Mouse (Mus musculus) T-helper 17 cell (primary cell): Measurements from ENCODE around the gene Ctr9.

Source experiments
- in situ Hi-C, 2 experiments: fragments of 300-600 bp; cut with MboI, MseI; formaldehyde crosslinking; loops; 1 replicate in 1 of 2; 2 replicates in 1 of 2; pipeline ENCODE4 v1.15.1; 2025; ENCODE audit warnings: high pct_unique_total_duplicates in 2 of 2

Ctr9 gene

GRCm38 (mm10) chr7:111024912-111025311 lies 3.8 kb upstream of the Ctr9 start:
- in situ Hi-C loops: no loop called here

DNA sequence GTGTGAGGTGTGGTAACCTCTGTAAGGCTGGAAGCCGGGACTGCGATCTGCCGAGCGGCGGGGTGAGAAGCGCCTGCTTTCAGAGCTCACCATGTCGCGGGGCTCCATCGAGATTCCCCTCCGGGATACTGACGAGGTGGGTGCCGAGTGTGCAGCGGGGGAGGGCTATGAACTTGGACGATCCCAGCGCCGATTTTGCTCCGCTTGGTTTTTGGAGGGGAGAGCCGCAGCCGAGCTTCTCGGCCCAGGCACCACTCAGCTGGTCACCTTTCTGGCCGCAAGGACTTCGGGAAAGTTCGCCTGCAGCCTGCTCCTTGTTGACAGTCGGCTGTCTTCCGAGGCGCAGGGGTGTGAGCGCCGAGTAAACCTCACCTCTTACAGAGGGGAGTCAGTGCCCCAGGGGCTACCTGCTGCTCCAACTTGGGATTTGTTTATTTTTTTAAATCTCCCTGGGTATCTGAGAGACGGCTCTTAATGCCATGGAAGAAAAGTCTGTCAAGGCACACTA lies 349 bp downstream of the Ctr9 start:
- in situ Hi-C loops: no loop called here

DNA sequence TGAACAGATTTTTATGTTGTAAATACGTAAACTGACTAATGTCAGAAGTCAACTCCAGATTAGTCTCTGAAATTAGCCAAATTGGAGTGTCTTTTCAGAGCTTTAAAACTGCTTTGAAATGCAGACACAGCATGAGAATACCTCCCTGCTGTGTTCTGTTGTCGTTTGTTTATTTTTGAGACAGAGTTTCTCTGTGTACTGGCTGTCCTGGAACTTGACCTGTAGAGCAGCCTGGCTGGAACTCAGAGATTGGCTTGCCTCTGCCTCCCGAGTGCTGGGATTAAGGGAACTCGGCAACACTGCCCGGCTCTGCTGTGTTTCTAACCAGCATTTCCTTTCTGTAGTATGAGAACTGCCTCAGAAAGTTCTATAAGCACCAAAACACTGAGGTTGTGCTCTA lies 20.2 kb downstream of the Ctr9 start:
- in situ Hi-C loops: loop anchor here in 1 of 2 experiments (5.0 kb wide), 1 partner anchor 193 kb away; no protein-coding TSS in a partner anchor

DNA sequence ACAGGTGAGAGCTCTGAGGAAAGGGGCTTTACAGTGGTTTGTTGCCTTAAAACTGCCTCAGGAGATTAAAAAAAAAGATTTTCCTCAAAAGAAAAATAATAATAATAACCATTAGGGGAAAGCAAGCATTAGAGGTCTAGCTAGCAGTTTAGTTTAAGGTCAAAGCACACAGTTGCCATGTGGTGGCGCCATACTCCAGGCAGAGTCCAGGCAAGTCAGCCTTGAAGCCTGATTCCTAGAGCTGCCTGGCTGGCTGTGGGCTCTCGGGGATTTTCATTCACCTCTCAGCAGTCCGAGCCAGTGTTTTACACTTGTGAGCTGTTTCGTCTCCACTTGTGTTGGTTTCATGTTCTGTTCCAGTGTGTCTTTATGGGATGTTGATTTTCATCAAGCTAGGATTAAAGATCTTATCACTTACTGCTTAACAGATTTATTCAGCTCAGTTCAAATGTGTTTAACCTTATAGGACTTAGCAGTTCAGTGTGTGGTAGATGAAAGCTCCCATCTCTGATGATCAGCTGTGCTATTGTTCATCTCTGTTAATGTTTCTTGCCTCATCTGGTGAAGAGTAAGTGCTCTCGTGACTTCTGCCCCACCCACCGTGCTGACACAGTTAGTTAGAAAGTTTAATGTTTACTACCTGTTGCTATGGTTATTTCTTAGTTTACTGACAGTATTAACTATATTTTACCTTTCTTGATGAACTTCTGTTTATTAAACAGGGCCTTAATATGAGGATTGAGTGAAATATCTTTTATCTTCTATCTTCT lies 21.1 kb downstream of the Ctr9 start:
- in situ Hi-C loops: loop anchor here (5.0 to 25.0 kb wide), 3 partner anchors 192 to 988 kb away; partner anchors contain the start of gene Zfp143 (in 1 of the 2)

DNA sequence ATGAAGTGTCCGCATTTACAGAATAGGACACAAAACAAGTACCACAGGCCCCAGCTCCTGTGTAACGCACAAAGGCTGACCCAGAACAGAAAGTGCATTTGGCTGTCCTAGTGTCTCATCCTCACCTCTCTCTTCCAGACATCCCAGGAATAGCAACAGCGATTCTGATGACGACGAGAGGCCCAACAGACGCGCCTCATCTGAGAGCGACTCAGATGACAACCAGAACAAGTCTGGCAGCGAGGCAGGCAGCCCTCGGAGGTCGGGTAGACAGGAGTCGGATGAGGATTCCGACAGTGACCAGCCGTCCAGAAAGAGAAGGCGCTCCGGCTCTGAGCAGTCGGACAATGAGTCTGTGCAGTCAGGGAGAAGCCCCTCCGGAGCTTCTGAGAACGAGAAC lies 26.5 kb downstream of the Ctr9 start:
- in situ Hi-C loops: loop anchor here in 1 of 2 experiments (25.0 kb wide), 1 partner anchor 993 kb away; the partner anchor contains the start of gene Zfp143

DNA sequence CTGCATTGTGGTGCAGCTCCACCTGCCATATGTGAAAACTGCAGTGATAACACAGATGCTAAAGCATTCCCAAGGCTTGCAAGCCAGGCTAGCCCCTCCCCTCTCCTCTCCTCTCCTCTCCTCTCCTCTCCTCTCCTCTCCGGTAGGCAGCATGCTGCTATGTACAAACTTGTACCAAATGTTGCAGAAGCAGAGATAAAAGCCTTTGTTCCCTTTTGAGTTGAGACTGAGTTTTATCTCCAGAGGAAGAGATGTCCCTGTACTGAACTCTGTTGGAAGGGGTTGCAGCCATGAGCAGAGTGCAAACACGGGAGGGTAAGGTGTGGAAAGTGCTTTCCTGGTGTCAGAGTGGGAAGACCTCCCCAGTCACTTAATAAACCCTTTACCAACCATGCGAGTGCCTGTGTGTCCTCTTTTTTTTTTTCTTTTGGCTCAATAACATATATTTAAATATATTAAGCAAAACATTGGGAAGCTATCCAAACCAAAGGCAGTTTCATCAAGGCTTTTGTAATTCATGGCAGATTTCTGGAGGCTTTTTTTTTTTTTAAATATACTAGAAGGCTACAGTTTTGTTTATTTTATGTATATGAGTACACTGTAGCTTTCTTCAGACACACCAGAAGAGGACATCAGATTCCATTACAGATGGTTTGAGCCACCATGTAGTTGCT lies 27.4 kb downstream of the Ctr9 start:
- in situ Hi-C loops: loop anchor here in 1 of 2 experiments (25.0 kb wide), 1 partner anchor 994 kb away; the partner anchor contains the start of gene Zfp143

DNA sequence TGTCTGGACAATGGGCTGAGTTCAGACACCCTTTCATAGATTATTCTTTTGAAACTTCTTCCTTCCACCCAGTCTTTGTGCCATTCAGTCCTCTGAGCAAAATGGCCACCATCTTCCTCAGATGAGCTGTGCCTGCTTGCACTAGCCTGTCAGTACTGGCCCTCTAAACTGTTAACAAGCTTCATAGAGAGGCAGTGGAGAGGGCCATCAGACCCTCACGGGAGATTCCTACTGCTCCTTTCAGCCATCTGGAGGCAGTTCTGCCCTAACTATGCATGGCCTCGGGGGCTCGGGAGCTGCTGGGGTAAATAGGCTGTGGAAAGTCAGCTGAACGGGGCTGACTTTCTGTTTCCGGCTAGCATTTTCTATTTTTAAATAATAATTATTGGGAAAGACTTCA lies 30.8 kb downstream of the Ctr9 start:
- in situ Hi-C loops: loop anchor here in 1 of 2 experiments (25.0 kb wide), 1 partner anchor 997 kb away; the partner anchor contains the start of gene Zfp143

GRCm38 (mm10) chr7:111062971-111063370 lies 34.2 kb downstream of the Ctr9 start:
- in situ Hi-C loops: loop anchor here in 1 of 2 experiments (25.0 kb wide), 1 partner anchor 1001 kb away; the partner anchor contains the start of gene Zfp143

DNA sequence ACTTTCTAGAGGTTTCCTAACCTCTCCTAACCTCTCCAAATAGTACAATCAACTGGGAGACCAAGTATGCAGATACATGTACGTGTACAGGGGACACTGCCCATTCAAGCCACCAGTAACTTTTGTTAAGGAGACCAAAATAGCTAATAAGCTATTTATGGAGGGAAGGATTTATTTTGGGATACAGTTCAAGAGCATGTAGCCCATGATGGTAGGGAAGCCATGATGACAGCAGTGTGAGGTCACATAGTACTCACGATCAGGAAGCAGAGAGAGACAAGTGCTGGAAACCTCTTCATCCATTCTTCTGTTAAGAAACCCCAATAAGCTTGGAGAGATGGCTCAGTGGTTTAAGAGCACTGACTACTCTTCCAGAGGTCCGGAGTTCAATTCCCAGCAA lies 39.4 kb downstream of the Ctr9 start:
- in situ Hi-C loops: loop anchor here in 1 of 2 experiments (25.0 kb wide), 1 partner anchor 1006 kb away; the partner anchor contains the start of gene Zfp143

DNA sequence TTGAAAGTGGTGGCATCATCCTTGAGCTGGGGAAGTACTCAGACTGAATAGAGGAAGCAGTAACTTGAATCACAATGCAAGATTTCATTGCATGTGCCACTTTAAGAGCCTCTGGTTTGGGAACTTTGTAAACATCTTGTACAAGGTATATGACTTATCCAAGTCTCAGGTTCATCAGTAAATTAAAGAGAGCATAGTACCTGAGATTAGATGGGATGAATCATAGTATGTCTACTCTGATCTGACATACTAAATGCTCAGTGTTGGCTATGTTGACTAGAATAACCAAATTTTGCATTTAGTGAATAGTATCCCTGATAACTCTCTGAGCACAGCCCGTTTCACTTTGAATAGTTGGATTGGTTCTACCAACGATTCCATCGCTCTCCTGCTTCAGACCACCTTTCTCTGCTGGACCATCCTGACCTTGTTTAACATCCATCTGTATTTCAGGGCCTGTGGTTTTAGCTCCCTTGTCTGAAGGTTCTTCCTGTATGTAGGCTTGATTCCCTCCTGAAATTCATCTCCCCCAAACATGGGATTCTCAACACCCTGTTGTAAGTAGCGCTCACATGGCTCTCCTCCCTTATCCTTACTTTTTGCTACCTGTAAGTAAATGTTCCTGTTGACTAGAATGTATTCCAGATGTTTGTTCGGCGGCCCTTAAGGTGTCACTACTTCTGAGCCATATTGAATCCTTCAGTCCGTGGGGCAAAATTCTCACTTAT lies 40.9 kb downstream of the Ctr9 start:
- in situ Hi-C loops: loop anchor here in 1 of 2 experiments (25.0 kb wide), 1 partner anchor 1007 kb away; the partner anchor contains the start of gene Zfp143

GRCm38 (mm10) chr7:111070167-111070496 lies 41.4 kb downstream of the Ctr9 start:
- in situ Hi-C loops: loop anchor here in 1 of 2 experiments (25.0 kb wide), 1 partner anchor 1008 kb away; the partner anchor contains the start of gene Zfp143

DNA sequence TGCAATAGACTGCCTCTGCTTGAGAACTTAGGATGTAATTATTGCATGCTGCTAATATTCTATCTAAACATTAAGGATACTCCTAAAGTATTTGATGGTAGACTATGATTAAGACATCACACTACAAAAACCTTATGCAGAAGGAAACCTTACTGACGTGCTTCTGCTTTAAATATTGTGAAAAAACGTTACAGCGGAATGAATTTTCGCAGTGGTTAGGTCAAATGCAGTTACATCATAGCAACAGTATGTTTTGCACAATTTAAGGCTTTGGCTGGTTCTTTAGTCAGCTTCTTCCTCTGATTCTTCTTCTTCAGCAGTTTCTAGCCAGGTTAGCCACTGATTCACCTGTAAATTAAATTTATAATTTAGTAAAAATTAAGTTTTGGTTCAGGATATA lies 43.7 kb downstream of the Ctr9 start:
- in situ Hi-C loops: loop anchor here in 1 of 2 experiments (25.0 kb wide), 1 partner anchor 1010 kb away; the partner anchor contains the start of gene Zfp143

GRCm38 (mm10) chr7:111075288-111075687 lies 46.5 kb downstream of the Ctr9 start:
- in situ Hi-C loops: no loop called here

GRCm38 (mm10) chr7:111078271-111078670 lies 49.5 kb downstream of the Ctr9 start:
- in situ Hi-C loops: no loop called here

DNA sequence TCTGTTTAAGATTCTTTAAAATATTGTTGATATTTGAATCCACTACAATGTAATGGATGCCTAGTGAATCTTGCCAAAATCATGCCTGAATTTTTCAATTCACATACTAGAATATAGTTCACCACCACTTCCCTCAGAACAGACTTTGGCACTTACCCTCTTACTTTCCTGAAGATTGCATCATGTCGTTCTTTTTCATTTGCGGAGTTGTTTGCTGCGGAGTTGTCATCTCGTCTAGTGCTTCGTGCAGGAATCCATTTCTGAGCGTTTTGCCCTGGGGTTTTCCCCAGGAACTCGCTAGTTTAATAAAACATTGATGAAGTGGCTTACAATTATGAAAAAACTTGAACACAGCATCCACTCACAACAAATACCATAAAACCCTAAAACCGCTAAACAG lies 51.3 kb downstream of the Ctr9 start:
- in situ Hi-C loops: loop anchor here (5.0 to 10.0 kb wide), 2 partner anchors 42 to 75 kb away; no protein-coding TSS in a partner anchor

GRCm38 (mm10) chr7:111080876-111081275 lies 52.1 kb downstream of the Ctr9 start:
- in situ Hi-C loops: loop anchor here (5.0 to 10.0 kb wide), 2 partner anchors 41 to 74 kb away; no protein-coding TSS in a partner anchor

- in situ Hi-C loops: loop anchor here (5.0 to 10.0 kb wide), 2 partner anchors 40 to 73 kb away; no protein-coding TSS in a partner anchor
These were observed 53.5 kb downstream of the Ctr9 start for GRCm38 (mm10) chr7:111082043-111082821.

DNA sequence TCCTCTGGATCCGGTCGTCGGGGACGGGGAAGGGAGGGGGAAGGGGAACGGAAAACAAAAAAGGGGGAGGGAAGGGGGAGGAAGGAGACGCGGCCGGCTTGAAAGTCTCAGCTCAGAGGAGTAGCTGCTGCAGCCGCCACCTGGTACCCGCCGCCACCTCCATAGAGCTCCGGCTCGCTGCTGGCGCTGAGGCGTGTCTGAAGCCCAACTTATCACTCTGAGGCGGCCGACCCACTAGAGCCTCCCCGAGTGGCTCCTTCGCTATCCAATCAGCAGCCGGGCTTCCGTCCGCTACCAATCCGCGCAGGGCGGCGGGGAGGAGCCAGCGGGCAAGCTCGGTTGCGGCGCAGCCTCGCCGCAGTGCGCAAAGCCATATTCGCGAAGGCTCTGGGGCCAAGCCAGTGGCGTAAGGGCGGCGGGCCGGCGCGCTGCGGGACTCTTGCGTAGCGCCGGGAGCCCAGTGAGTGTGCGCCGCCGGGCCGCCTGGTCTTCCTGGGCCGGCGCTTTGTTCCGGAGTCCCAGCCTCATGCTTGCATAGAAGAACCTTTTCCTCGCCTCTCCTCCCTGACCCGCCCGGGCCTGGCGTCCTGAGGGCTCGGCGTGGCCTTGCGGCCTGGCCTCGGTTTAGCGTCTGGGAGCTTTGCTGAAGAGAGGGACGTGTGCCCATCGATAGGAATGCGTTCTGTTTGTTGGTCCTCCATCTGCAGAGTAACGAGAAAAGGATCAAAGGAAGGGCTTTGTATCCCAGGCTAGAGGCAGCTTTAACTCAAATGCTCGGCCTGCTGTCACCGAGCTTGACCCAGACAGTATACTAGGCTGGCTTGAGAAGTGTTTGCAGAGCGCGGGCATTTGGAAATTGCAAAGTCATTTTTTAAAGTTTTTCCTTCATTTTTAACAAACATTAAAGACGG lies 54.3 kb downstream of the Ctr9 start, which contains the start of gene Eif4g2:
TSS of gene Eif4g2 (minus strand) at position 209 of the 911 bp plus-strand sequence.
- in situ Hi-C loops: loop anchor here (5.0 to 10.0 kb wide), 2 partner anchors 39 to 72 kb away; no protein-coding TSS in a partner anchor

DNA sequence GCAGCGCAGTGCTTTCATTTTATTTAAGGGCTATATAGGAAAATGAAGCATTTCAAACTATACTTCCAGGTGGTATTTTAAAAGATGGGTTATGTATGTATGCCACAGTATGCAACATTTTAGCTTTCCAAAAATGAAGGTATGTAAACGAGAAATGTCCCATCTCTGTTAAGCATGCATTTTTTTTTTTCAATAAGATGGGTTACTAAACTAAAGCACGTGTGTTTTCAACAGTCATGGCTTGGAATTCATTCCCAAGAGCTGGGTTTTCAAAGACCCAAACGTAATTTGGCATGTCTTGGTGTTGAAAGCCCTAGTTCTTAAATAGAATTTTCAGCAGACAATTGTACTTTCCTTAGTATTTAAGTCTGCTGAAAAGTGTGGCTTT lies 55.0 kb downstream of the Ctr9 start:
- in situ Hi-C loops: loop anchor here (5.0 to 10.0 kb wide), 2 partner anchors 39 to 71 kb away; no protein-coding TSS in a partner anchor
